Mouse (Mus musculus) hematopoietic multipotent progenitor cell, adult 10-12 weeks (in vitro differentiated cells): ENCODE data around the gene Sobp. TPM values are rescaled to one million over a fixed set of nuclear protein-coding genes. Genes with fewer than 3 reads are reported as not detected.

Experiments used
- polyA plus RNA-seq: library from polyadenylated mRNA; stranded (reverse); fragments of >175 nt; gene quantifications from 2 replicates; pipeline ENCODE4 v1.2.3, GENCODE M21; 2012; ENCODE audit warnings: low replicate concordance

The Sobp gene
- polyA plus RNA-seq, result 0.03 and 0.08 TPM in 2 replicates

DNA sequence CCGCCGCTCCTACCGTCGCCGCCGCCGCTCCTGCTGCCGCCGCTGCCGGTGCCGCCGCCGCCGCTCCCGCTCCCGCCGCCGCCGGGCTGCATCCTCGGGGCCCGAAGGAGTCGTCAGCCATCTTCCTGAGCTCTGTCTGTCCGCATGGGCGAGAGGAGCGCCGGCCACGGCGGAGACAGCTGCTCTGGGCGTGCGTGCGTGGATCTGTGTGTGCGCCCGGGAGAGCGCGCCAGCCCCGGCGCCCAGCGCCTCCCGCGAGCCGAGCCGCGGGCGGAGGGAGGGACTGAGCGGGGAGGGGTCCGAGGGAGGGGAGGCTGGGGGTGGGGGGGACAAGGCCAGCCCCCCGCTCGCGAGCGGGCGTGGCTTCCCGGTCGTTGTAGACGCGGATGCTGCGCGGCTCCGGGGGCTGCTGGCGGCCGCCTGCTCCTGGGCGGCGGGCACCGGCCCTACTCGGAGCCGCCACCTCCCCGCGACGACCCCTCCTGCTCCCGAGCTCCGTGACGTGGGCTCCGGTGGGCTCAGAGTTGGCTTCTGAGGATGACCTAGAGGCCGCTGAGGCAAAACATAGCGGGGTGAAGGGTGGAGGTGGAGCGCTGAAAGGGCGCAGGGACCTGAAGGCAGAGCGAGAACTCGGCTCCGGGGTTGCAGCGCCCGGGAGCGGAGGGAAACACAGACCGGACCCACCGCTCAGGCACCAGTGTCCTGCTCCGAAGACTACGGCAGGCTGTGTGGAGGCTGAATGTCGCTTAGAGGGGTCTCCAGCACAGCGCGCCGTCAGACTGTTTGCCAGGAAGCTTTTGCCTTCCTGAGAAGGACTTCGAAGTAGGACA lies at the start of gene Sobp, which contains the start of gene 9030612E09Rik:
Gene Sobp (minus strand): TSS at position 205 of the 830 bp plus-strand sequence.
Gene 9030612E09Rik (plus strand): TSS at position 379 of the 830 bp plus-strand sequence.

DNA sequence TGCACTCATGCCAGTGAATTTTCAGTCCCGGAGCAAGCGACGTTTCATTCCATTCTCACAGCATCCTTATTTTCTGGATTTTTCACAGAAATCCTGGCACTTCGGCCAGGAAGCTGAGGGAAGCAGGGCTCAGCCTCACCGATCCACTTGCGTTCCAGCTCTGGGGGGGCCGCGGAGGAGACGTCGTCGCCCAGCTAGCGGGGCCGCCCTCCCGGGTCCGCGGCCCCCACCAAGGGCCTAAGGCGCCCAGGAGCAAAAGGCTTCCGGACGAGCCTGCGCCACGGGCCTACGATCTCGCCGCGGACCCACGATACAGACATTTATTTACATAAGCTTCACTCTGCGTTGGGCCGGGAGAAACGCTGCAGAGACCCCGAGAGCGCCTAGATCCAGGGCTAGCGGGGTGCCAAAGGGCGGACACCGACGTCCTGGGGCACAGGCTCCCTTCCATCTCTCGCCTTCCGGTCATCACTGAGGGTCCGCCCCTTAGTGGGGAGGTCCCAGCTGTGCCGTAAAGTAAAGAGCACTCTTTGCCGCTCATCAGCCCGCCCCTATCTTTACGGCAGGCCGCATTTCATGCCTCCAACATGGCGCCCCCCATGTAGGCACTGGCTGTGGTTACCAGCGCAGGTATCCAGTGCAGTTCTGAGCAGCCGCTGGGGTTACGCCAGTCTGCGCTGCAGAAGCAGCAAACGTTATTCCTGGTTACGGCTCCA lies 46.7 kb upstream of the Sobp start, which contains the start of gene Pdss2:
Gene Pdss2 (plus strand): TSS at position 577 of the 716 bp plus-strand sequence.

Other genes with a start within 250 kb of the Sobp start
- not detected in 2 replicates for gene 9030612E09Rik, start 174 bp upstream of the Sobp start, polyA plus RNA-seq
- gene Pdss2, start 47.0 kb upstream of the Sobp start, polyA plus RNA-seq, result 3.3 and 6.0 TPM in 2 replicates